Mouse (Mus musculus) heart, embryonic 15.5 days (tissue): Measurements from ENCODE around the gene Sf1. TPM values are rescaled to one million over a fixed set of nuclear protein-coding genes. Genes with fewer than 3 reads are reported as not detected.
A peak's percentile ranks its signal among the peaks of the same experiment; 100 is the strongest.

Experiments
- ATAC-seq: fragments of 200-750 bp; cut with Nextera tagmentation; replicated peaks from 2 replicates; pipeline ENCODE4 v1.8.0; 2017; ENCODE audit warnings: low read depth, moderate TSS enrichment; ENCODE audit not compliant: insufficient number of reproducible peaks, insufficient read depth, low FRiP score
- H3K27ac ChIP-seq: fragments of 300-500 bp; sonication (generic); 2 replicates; pipeline ENCODE4 v1.5.1; 2015; ENCODE audit warnings: mild to moderate bottlenecking, inconsistent platforms
- H3K27me3 ChIP-seq: fragments of 300-500 bp; sonication (generic); 2 replicates; pipeline ENCODE4 v1.6.1; 2015; ENCODE audit warnings: inconsistent platforms
- H3K36me3 ChIP-seq: fragments of 300-500 bp; sonication (generic); 2 replicates; pipeline ENCODE4 v1.6.1; 2015; ENCODE audit warnings: mild to moderate bottlenecking, inconsistent platforms
- H3K4me1 ChIP-seq: fragments of 300-500 bp; sonication (generic); replicated peaks from 2 replicates; pipeline ENCODE4 v1.6.1; 2015; ENCODE audit warnings: inconsistent platforms
- H3K4me2 ChIP-seq: fragments of 300-500 bp; sonication (generic); 2 replicates; pipeline ENCODE4 v1.6.1; 2015; ENCODE audit warnings: inconsistent platforms, mild to moderate bottlenecking, moderate library complexity
- H3K4me3 ChIP-seq: fragments of 300-500 bp; sonication (generic); 2 replicates; pipeline ENCODE4 v1.5.1; 2015; ENCODE audit warnings: mild to moderate bottlenecking, inconsistent platforms
- H3K9ac ChIP-seq: fragments of 300-500 bp; sonication (generic); 2 replicates; pipeline ENCODE4 v1.6.1; 2015; ENCODE audit warnings: mild to moderate bottlenecking, inconsistent platforms
- H3K9me3 ChIP-seq: fragments of 300-500 bp; sonication (generic); replicated peaks from 2 replicates; pipeline ENCODE4 v1.6.1; 2016; ENCODE audit warnings: inconsistent platforms
- WGBS: fragments of 180-500 bp; shearing (Covaris S2); methylation state at CpG from one replicate; pipeline ENCODE4 v1.1.7; 2015; ENCODE audit warnings: mixed read lengths; 5-methylcytosine and 5-hydroxymethylcytosine counted together
- polyA plus RNA-seq: library from polyadenylated mRNA; unstranded; fragments of >200 nt; fragmentation: Nextera tagmentation; extraction: Ambion mirVana; gene quantifications from 2 replicates; pipeline ENCODE4 v1.2.1, GENCODE M21; 2015

Sf1 gene
- 79.0 and 98.4 TPM in 2 replicates for polyA plus RNA-seq

DNA sequence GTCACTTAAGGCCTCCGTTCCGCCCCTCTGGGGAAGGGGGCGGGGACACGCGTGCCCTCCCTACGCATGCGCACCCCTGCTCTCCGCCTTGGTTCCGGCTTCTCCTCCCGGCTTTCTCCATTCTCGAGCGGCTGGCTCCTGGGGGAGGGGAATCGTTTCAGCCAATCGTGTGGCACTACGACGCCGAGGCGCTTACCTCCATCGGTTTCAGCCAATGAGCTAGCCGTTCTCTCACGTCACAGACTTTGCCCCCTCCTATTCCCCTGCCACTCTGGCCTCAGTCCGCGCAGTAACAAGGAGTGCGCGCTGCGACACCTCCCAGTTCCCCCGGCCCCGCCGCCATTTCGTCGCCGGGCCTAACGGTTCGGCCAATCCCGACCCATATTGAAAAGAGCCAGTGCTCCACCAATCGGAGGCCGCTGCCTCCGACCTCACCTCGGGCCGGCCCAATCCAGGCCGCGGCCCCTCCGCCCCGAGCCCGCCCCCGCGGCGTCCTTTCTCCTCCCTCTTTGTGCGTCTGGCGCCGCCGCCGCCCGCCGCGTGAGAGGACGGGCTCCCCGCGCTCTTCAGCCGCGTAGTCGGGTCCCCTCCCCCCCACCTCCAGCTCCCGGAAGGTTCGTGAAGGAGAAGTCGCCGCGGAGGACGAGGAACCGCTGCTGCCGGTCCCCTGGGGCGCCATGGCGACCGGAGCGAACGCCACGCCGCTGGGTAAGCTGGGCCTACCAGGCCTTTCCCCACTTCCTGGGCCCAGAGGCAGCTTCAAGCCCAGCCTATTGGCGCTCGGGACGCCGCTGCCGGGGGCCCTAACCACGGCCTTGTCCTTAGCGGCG, at the start of gene Sf1:
Sf1 (plus strand) TSS at position 280 of the 830 bp plus-strand sequence.
- Histone ChIP-seq H3K36me3 (peaks cover 35% of the 10 kb centered on the region), H3K27ac (peak within 1 kb of the TSS; percentile 99), H3K9me3 (no peaks in the 10 kb centered on the region), H3K4me2 (peak within 1 kb of the TSS; percentile 89), H3K27me3 (no peaks in the 10 kb centered on the region), H3K9ac (peak within 1 kb of the TSS; percentile 99), H3K4me3 (peak within 1 kb of the TSS; percentile 99), H3K4me1 (peaks cover 27% of the 10 kb centered on the region)
- WGBS: 1% methylated on average over 85 of the region's 85 CpGs
- ATAC-seq: peak; percentile 98

GRCm38 (mm10) chr19:6313796-6314195, 49.7 kb upstream of the Sf1 start:
- 91% methylated on average over 8 of the region's 8 CpGs for WGBS
- no peaks in the 10 kb centered on the region for H3K9me3 ChIP-seq
- peaks cover 38% of the 10 kb centered on the region; the same call in 1 of the 2 replicates for H3K36me3 ChIP-seq
- no peak overlapping the region for H3K4me2 ChIP-seq
- no peaks in the 10 kb centered on the region for H3K4me1 ChIP-seq
- H3K27ac ChIP-seq: no peak overlapping the region
- H3K27me3 ChIP-seq: no peaks in the 10 kb centered on the region
- ATAC-seq: no peak
- no peak overlapping the region for H3K9ac ChIP-seq
- H3K4me3 ChIP-seq: no peak overlapping the region

DNA sequence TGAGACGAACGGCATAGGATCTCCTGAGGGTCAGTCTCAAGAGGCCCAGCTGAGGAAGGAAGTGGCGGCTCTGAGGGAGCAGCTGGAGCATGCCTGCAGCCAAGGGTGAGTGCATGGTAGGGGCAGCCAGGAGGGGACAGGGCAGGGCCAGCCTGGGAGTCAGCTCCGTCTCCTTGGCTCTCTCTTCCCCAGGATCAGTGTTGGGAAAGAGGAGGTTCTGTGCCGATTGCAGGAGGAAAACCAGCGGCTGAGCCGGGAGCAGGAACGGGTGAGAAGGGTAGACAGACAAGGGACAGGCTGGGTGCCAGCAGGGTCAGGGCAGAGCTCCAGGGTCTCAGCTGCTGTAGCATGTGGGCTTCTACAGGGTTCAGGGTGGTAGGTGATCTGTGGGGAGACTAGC, 49.0 kb upstream of the Sf1 start:
- Histone ChIP-seq H3K9me3 (no peaks in the 10 kb centered on the region), H3K9ac (no peak overlapping the region), H3K4me2 (no peak overlapping the region), H3K4me3 (no peak overlapping the region), H3K27me3 (no peaks in the 10 kb centered on the region), H3K4me1 (no peaks in the 10 kb centered on the region), H3K27ac (no peak overlapping the region), H3K36me3 (peaks cover 38% of the 10 kb centered on the region; the same call in 1 of the 2 replicates)
- no peak for ATAC-seq
- WGBS: 75% methylated on average over 8 of the region's 8 CpGs

GRCm38 (mm10) chr19:6315573-6315972, 47.9 kb upstream of the Sf1 start:
- no peak for ATAC-seq
- Histone ChIP-seq H3K36me3 (peaks cover 38% of the 10 kb centered on the region; the same call in 1 of the 2 replicates), H3K27me3 (no peaks in the 10 kb centered on the region), H3K9ac (no peak overlapping the region), H3K4me3 (no peak overlapping the region), H3K4me2 (no peak overlapping the region), H3K9me3 (no peaks in the 10 kb centered on the region), H3K4me1 (no peaks in the 10 kb centered on the region), H3K27ac (no peak overlapping the region)
- 71% methylated on average over 14 of the region's 14 CpGs for WGBS

DNA sequence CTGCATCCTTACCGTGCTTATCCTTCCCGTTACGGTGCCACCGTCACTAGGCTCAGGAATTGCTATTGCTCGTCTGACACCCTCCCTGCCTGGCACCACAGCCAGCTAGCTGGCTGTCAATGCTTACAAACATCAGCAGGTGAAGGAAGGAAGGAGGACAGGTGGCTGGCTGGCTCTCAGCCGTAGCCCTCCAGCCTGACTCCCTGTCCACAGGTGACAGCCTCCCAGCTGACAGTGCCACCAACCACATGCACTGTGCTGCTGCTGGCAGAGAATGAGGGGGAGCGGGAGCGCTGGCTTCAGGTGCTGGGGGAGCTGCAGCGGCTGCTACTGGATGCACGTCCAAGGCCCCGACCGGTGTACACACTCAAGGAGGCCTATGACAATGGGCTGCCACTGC, 45.3 kb upstream of the Sf1 start:
- WGBS: 91% methylated on average over 12 of the region's 12 CpGs
- Histone ChIP-seq H3K9me3 (no peaks in the 10 kb centered on the region), H3K27me3 (no peaks in the 10 kb centered on the region), H3K36me3 (peaks cover 33% of the 10 kb centered on the region; the same call in 1 of the 2 replicates), H3K4me1 (peaks cover 10% of the 10 kb centered on the region), H3K4me2 (no peak overlapping the region), H3K27ac (no peak overlapping the region), H3K9ac (no peak overlapping the region), H3K4me3 (no peak overlapping the region)
- ATAC-seq: no peak

DNA sequence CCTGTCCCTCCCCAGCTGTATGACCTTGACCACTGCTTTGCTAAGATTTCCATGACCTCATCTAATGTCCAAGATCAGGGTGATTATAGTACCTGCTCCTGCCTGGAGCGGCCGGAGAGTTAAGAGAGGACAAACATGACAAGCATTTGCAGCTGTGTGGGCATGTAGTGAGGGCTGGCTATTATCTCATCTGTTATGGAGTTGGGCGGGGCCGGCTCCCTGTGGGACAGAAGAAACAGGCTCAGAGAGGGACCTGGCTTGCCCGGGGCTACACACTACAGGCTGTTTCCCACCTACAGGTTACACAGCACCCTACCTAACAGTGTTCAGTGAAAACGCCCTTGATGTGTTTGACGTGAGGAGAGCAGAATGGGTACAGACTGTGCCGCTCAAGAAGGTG, 42.1 kb upstream of the Sf1 start:
- WGBS: 52% methylated on average over 8 of the region's 8 CpGs
- Histone ChIP-seq H3K9me3 (no peaks in the 10 kb centered on the region), H3K4me2 (0 out of 2 replicates have a peak overlapping the region, but pooled peaks have one; percentile 8), H3K36me3 (peaks cover 15% of the 10 kb centered on the region; the same call in 1 of the 2 replicates), H3K4me1 (peaks cover 10% of the 10 kb centered on the region), H3K27ac (no peak overlapping the region; the same call in 1 of the 2 replicates), H3K4me3 (no peak overlapping the region), H3K9ac (no peak overlapping the region), H3K27me3 (no peaks in the 10 kb centered on the region)
- ATAC-seq: peak; percentile 2; the same call in 1 of the 2 replicates

DNA sequence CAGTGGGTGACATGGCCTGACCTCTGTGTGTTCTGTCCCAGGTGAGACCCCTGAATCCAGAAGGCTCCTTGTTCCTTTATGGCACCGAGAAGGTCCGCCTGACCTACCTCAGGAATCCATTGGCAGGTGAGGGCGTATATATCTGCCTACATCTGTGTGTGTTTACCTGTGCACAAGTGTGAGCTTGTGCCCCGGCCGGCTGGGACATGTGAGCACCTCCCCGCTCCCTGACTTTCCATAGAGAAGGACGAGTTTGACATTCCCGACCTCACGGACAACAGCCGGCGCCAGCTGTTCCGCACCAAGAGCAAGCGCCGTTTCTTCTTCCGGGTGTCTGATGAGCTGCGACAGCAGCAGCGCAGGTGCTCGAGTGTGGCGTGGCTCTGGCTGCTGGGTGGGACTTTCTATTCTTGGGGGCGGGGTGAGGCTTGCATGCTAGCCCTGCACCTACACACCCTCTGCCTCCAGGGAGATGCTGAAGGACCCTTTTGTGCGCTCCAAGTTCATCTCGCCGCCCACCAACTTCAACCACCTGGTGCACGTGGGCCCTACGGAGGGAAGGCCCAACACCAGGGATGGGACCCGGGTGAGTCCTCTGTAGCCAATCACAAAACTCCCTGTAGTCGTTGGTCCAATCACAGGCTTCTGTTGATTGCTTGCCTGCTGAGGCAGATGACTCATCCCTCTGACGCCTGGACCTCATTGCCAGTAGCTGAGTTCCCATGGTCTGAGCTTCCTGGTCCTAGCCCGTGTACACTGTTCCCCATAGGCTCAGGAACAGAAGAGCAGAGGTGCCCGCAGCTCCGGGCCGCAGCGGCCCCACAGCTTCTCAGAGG, 41.5 kb upstream of the Sf1 start:
- no peak for ATAC-seq

DNA sequence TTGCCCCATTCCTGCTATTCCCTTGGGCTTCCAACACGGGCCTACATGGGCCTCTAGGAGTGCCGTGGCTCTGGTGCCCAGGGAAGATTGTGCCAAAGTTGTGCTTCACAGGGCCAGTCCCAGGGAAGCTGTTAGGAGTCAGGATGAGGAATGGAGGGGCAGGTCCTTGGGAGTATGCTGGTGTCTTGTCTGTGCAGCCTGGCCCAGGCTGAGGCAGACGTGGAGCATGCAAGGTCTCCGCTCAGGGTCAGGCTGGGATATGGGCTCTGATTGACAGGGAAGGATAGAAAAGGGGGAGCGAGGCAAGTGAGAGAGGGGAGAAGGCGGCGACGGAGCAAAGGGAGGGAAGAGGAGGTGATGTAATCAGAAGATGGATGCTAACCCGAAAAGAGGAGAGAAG, 38.7 kb upstream of the Sf1 start:
- 79% methylated on average over 9 of the region's 9 CpGs for WGBS
- no peak for ATAC-seq

More for the DNA sequence above, 41.5 kb upstream of the Sf1 start:
- Histone ChIP-seq H3K4me3 (no peak overlapping the region), H3K4me2 (0 out of 2 replicates have a peak overlapping the region, but pooled peaks have one; percentile 8), H3K36me3 (peaks cover 11% of the 10 kb centered on the region; the same call in 1 of the 2 replicates), H3K9ac (no peak overlapping the region), H3K27ac (no peak overlapping the region; the same call in 1 of the 2 replicates), H3K4me1 (peaks cover 10% of the 10 kb centered on the region), H3K9me3 (no peaks in the 10 kb centered on the region), H3K27me3 (no peaks in the 10 kb centered on the region)
- 66% methylated on average over 33 of the region's 33 CpGs for WGBS

GRCm38 (mm10) chr19:6331178-6331577, 32.3 kb upstream of the Sf1 start:
- H3K4me1 ChIP-seq: peaks cover 15% of the 10 kb centered on the region
- WGBS: 33% methylated on average over 5 of the region's 5 CpGs
- no peaks in the 10 kb centered on the region for H3K9me3 ChIP-seq
- H3K9ac ChIP-seq: peak overlapping the region; percentile 34; the same call in 1 of the 2 replicates
- H3K36me3 ChIP-seq: no peaks in the 10 kb centered on the region
- no peak overlapping the region for H3K27ac ChIP-seq
- no peak for ATAC-seq
- H3K4me3 ChIP-seq: peak overlapping the region; percentile 14; the same call in 1 of the 2 replicates
- no peaks in the 10 kb centered on the region for H3K27me3 ChIP-seq
- peak overlapping the region; percentile 50 for H3K4me2 ChIP-seq

More for the DNA sequence above, 38.7 kb upstream of the Sf1 start:
- Histone ChIP-seq H3K27ac (no peak overlapping the region), H3K4me2 (no peak overlapping the region), H3K36me3 (peaks cover 11% of the 10 kb centered on the region; the same call in 1 of the 2 replicates), H3K4me1 (peaks cover 10% of the 10 kb centered on the region), H3K4me3 (no peak overlapping the region), H3K27me3 (no peaks in the 10 kb centered on the region), H3K9ac (no peak overlapping the region), H3K9me3 (no peaks in the 10 kb centered on the region)

DNA sequence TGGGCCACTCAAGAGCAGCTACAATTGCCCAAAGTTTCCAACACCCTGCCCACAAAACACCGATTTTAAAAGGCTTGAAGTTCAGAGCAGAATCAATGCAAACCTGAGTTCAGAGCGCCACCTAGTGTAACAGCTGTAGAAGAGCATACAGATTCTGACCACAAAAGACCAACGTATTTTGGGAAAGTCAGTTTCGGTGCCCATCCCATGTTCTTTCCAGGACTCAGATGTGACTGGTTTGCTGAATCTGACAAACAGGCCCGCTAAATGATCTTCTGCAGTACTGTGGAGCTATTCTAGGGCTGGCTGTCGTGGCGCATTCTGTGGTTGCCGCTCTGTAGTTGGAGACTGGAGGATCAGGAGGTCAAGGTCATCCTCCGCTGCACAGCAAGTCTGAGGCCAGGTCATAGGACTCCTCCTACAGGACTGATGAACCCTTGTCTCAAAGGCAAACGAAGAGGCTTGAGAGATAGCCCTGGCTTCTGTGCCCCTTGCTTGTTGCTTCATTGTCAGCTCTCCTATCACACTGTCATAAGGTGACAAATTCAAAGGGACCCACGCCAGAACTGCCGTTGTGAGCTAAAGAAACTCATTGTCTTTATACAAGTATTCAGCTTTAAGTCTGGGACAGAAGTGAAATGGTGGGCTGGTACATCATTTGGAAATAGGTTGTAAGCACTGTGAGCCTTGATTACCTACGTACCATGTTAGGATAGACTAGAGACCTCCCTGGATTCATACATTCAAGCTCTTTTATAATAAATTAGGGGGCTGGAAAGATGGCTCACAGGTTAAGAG, 31.6 kb upstream of the Sf1 start:
- H3K4me1 ChIP-seq: peaks cover 23% of the 10 kb centered on the region
- H3K36me3 ChIP-seq: peaks cover 4% of the 10 kb centered on the region; the same call in 1 of the 2 replicates
- no peak for ATAC-seq
- 23% methylated on average over 13 of the region's 13 CpGs for WGBS
- peak overlapping the region; percentile 14; the same call in 1 of the 2 replicates for H3K4me3 ChIP-seq
- H3K9me3 ChIP-seq: no peaks in the 10 kb centered on the region
- peak overlapping the region; percentile 50 for H3K4me2 ChIP-seq
- no peaks in the 10 kb centered on the region for H3K27me3 ChIP-seq
- peak overlapping the region; percentile 34; the same call in 1 of the 2 replicates for H3K9ac ChIP-seq
- no peak overlapping the region for H3K27ac ChIP-seq
